Mouse (Mus musculus) lung, postnatal 25 days (tissue): ENCODE data around the gene 1700125H20Rik.
"Not testable (repeated sequence)": the region's sequence is repeated elsewhere in the genome, so short reads cannot be mapped to it uniquely, and the experiment has no call there.

Experiments
- DNase-seq: peaks from one replicate; pipeline ENCODE4 v3.0.0; 2022; ENCODE audit warnings: low spot score

1700125H20Rik gene

DNA sequence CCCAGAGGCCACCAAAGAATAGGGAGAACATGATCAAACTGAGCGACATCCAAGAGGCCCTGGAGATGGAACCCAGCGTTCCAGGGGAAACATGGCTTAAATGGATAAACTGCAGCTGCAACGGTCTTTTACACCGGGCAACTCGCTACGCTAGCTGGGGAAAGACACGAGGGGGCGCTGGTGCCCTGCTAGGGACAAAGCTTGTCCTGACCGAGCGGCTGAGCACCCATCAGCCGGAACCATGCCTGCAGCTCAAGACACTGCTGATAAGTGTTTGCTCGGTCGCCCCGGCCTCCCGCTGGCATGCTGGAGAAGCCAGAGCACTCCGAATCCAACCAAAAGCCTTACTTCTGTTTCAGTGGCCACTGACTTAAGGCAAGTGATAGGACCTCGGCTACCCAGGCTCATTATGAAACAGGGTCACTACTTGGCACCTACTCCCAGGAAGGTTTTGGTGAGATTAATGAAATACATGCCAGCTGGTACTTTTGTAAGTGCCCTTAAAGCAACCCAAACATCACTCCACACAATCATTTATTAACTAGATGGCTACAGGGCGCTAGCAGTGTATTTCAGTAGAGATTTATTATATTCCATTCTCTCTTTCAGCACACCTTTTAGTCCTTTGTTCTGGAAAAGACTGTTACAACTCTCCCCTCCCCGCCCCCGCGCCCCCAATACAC is at the start of gene 1700125H20Rik:
Gene 1700125H20Rik, plus strand, starts transcription at position 347 of the 683 bp plus-strand sequence.
- peak; percentile 92 for DNase-seq

DNA sequence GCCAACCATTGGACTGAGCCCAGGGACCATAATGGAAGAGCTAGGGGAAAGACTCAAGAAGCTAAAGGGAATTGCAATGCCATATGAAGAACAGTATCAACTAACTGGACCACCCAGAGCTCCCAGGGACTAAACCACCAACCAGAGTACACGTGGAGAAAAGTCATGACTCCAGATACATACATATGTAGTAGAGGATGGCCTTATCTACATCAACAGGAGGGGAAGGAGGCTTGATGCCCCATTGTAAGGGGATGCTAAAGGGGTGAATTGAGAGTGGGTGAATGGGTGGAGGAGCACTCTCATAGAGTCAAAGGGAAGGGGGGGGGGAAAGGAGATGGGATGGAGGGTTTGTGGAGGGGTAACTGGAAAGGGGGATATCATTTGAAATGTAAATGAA is 48.1 kb upstream of the 1700125H20Rik start:
- no peak for DNase-seq

DNA sequence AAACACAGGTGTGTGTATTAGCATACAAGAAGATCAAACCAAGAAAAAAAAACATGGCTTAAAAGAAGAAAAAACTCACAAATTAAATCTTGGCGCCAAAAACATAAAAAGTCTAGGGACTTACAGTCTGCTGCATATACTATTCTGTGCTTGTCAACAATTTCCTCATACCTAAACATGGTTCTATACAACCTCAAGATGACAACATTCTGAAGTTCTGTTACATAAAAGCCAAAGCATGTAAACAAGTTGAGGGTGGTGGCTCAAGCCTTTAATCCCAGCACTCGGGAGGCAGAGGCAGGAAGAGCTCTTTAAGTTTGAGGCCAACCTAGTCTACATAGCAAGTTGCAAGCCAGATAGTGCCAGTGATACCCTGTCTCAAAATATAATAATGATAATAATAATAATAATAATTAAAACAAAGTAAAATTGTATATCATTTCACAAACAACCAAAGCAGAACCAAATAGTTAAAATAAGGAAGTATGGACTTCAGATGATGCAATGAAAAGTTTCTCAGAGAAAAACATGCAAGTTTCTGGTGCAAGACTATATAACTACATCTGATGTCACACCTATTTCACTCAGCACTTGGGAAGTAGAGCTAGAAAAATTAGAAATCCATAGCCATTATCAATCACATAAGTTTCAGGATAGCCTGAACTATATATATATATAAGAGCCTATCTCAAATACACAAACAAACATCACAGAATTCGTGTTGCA is 46.8 kb upstream of the 1700125H20Rik start:
- no peak for DNase-seq

DNA sequence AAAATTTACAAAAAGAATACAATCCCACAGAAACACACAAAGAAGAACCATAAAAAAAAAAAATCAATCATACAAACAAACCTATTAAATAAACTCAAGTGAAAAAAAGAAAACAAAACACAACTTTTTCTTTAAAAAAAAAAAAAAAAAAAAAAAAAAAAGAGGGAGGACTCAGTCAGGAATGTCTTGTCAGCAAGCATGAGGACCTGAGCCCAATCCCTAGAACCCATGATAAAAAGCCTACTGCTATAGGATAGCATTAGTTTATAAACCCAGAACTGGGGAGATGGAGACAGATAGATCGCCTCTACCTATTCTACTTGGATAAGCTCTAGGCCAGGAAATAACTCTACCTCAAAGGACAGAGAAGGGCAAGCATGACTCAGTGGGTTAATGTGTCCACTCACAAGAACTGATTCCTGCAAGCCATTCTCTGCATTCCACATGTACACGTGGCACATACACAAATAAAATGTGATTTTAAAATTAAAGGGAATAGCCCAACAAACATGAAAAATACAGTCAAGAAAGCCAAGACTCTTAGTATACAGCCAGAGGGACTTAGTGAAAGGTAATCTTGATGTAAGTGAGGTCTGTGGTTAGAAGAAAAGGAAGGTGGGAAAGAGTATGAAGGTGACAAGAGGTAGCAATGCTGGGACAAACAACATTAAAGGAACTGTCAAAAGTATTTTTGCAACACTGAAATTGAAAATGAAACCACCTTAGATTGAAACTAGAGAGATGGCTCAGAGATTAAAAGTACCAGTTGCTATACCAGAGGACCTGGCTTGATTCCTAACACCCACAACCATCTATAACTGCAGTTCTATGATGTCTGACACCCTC is 43.7 kb upstream of the 1700125H20Rik start:
- no peak for DNase-seq

DNA sequence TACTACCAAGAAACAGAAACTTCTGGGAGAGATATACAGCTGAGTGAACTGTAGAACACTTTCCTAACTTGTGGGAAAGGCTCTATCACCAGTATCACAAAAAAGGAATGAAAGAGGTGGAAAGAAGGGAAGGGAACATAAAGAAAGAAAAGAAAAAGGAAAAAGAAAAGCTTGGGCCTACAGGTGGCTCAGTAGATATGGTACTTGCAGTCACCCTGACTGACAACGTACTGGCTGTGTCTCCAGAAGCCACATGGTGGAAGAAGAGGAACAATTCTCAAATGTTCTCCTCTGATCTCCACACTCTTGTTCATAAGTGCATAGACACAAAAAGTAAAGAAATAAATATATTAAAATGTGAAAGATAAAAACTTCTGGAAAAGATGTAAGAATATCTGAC is 41.3 kb upstream of the 1700125H20Rik start:
- no peak for DNase-seq

DNA sequence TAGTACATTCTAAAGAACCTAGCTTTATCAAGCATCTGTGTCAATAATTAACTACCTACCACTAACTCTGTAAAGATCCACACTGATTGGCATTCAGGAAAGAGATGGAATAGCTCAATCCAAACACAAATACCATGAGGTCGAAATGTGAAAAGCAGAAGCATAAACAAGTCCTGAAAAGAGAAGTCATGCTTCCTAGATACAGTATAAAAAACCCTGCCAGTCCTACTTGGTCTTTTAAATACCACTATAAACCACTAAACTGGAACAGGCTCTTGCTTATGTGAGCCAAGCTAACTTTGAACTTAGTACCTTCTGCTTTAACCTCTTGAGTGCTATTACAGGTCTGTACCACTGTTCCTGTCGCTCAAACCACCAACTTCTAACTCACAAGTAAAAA is 38.7 kb upstream of the 1700125H20Rik start:
- no peak for DNase-seq

DNA sequence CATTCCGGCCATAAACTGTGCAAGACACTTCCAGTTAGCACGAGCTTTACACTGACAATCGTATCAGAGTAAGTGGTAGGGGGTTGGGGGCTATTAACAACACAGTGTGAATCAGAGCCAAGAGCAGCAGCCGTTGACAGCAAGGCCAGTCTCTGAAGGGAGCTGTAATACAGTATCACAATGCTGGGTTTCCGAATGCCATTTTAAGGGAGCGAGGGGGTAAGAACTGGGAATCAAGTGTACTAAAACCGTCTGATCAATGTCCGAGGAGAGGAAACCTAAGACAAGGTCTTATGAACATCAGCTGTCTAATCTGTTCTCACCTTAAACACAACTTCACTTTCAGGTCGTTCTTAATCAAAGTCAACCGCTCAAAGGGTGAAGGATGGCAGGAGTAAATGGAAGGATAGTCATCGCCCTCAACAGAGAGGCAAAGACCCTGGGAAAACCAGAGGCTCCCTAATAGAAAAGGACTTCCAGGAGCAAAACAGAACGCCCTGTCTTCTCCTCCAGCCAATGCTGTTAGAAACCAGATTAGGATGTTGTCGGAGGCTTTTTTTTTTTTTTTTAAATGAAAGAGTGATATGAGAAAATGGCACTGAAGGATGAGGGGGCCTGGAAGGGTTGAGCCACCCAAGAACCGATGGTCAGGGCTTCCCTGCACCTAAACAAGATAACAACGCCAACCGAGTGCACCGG is 31.3 kb upstream of the 1700125H20Rik start:
- no peak for DNase-seq

DNA sequence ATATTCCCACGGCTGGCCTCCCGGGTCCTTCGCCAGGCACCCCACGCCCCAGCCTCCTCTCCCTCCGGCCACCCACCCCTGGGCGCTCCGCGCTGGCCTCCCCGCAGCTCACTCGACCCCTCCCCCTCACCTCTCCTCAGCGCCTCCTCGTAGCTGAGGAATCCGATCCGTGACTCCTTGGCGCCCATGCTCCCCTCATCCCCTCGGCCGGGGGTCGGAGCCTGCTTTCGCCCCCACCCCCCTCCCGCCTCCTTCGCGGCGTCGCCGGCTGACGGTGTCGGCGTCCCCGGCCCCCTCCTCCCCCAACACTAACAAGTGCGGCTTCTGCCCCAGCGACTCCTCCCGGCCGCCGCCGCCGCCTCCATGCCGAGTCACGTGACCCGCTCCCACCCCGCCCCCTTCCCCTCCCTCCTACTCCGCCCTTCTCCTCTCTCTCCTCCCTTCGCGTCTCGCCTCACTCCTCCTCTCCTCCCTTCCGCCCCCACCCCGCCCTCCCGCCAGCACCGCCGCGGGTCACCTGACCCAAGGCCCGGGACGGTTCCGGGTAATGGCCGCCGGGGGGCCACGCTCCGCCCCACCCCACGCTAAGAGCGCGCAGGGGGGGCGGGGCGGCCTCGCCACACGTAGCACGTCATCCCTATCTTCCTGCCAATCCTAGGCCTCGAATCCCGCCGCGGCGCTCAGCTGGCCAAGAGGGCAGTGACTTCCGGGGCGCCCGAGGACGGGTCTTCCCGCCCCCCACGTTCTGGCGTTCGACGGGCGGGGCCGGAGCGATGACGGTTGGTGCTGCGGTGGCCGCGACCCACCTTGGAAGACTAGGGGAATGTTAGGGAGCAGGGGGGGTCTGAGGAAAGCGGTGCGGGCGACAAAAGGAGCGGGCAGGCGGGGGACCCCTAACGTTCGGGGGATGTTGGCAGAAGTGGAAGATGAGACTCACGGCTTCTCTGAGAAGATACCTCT is 30.3 kb upstream of the 1700125H20Rik start, which contains the start of gene Usp32:
Gene Usp32, minus strand, starts transcription at position 581 of the 960 bp plus-strand sequence.
- DNase-seq: peak; percentile 97

DNA sequence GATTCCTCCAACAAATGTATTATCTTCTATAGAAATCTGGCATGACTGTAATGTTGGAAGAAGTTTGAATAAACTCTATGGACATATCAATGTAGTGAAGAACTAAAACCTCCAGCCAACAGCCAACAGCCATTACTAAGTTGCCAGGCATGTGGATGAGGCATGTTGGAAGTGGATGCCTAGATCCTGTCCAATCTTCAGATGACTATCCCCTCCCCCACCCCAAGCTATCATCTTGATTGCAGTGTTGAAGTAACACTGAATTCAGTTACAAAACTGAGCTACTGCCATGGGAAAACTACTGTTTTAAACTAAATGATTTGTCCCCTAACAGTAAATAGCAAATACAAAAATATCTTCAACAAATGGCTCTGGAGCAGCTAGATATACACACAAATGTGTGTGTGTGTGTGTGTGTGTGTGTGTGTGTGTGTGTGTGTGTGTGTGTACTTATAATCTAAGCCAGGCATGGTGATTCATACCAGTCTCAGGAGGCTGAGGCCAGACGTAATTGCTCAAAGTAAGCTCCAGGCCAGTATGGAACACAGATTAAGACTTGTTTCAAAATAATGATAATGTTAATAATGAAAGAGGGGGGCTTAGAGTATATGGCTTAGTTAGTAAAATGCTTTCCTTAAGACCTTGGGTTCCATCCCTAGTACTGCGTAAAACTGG is 17.8 kb upstream of the 1700125H20Rik start:
- DNase-seq: no peak

DNA sequence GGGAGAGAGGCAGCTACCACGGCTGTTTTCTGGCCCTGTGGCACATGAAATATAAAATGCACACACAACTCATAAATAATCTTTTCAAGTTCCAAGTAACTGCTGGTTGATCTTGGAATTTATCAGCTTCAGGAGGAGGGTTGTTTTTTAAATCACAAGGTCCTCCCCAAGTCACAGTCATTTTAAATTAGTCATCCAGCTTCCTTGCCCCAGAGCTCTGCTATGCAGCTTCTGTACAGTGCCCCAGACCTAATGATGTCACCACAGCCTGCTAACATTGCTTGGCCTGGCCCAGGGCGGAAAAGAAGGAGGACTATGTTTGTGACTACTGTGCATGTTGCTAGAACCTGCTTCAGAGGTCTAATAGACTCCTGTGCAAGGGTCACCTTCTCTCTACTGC is 12.9 kb upstream of the 1700125H20Rik start:
- DNase-seq: no peak

DNA sequence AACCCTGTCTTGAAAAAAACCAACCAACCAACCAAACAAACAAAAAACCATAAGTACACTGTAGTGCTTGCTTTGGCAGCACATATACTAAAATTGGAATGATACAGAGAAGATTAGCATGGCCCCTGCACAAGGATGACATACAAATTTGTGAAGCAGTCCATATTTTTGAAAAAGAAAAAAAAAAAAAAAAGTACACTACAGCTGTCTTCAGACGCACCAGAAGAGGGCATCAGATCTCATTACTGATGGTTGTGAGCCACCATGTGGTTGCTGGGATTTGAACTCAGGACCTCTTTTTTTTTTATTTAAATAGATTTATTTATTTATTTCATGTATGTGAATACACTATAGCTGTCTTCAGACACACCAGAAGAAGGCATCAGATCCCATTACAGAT is 7.2 kb upstream of the 1700125H20Rik start:
- not testable (repeated sequence) for DNase-seq

DNA sequence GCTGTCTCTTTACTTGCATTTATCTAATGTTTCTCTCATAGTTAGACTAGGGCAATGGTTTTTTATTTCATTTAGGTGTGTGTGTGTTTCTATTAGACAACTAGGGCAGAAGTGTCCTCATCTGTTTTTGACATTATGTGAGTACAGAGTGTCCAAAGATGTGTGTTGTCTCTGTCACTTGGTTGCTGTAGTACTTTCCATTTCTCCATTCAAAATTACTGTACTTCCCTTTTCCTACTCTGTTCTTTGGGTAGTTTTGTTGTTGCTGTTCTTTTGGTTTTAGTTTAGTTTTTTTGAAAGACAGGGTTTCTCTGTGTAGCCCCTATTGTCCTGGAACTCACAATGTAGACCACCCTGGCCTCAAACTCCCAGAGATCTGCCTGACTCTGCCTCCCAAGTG is 5.8 kb upstream of the 1700125H20Rik start:
- no peak for DNase-seq

DNA sequence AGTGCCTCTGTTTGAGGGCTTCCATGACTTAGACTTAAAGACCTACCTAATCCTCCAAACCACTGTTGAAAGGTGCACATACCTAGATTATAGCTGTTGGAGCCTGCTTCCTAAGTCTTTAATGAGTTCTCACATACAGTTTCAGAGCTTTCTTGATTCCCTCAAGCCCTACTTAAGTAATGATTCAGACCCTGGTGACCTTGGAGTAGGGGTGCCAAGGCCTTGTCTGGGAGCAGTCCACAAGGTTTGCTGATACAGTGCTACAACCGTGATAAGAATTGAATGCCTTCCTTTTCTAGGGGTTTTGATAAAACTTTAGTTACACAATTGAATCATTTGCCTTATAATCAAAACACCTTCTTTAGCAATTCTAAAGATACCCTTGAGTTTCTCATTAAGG is 2.7 kb upstream of the 1700125H20Rik start:
- DNase-seq: no peak

DNA sequence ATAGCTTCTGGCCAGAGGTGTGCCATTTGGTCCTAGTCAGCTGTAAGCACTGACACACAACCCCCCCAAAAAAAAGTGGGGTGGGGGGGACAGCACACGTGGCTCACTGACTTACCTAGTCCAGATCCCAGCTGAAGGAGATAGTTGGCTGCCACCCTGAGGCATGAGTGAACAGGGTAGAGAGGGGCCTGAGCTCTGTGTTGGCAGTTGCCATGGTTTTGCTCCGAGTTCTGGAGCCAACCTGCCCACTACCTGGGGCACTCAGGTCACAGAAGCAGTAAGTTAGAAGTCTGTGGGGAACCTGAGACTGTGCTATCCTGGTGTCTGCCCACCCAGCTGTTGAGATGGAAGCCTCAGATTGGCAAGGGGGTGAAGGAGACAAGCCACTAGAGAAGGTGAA is 629 bp downstream of the 1700125H20Rik start:
- no peak for DNase-seq

DNA sequence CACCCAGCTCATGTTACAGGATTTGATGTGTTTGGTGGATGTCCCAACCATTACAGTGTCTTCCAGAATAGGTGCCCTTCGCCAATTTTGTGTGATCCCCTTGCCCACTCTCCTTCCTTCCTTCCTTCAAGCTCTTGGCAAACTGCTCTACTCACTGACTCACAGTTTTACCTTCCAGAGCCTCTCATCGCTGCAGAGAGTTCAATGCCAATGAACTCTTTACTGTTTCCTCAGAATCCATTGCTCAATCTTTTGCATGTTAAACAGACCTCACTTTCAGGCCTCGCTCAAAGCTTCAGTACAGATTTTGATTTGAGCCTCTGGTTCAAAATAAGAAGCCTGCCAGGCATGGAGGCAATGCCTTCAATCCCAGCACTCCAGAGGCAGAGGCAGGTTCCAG is 5.7 kb downstream of the 1700125H20Rik start:
- no peak for DNase-seq

DNA sequence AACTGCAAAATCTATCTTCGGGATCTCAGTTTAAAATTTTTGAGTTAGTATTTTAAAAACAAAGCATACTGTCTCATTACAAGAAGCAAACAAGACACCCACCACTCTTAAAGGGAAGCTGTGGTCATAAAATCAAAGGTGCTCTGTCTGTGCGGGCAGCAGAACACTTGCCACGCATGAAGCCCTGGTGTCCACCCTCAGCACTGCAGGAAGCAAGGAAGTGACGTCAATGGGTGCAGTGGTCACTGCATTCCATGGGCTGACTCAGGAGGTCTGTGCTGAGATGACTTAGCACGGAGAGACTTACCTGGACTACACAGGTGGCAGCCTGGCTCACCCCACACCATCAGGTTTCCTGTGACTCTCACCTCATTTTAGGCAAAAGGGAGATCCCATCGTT is 7.6 kb downstream of the 1700125H20Rik start:
- no peak for DNase-seq

DNA sequence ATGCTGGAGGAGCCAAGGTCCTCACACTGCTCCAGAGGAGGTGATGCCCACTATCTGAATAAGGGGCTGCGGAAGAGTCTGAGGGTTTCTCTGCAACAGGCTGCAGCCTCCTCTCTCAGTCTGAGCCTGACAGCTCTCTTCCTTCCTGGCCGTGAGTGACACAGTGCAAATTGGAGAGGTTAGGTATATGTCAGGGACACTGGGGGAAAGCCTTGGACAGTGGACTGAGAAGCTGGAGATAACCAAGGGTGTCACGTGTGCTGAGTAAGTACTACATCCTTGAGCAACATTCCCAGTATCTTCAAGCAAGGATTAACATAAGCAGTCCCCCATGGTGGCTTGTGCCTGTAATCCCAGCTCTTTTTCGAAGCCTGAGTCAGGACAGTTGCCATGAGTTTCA is 8.2 kb downstream of the 1700125H20Rik start:
- DNase-seq: no peak

DNA sequence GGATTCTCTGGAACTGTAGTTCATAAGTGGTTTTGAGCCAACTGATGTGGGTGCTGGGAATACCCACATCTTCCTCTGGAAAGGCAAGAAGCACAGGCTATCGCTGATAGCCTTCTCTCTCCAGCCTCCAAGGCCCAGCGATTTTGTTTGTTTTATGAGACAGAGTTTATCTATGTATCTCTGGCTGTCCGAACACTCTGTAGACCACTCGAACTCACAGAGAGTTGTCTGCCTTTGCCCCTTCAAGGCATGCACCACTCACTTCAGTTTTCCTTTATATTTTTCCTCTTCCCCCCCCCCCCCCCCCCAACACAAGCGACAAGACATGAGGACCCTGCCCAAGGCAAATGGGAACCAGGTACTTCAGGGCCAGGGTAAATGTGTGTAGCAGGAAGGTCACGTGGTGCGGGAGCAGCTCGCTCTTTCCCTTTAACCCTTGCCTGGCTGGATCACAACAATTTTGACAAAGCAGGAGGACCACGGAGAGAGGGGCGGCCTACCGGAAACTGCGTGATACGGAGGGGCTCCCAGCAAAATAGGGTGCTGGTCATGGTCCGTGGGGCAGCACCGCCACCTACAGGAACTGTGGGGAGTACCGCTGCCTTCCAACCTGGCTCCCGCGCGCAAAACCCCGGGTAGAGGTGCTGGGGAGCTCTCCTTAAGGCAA is 12.5 kb downstream of the 1700125H20Rik start:
- peak; percentile 56 for DNase-seq

DNA sequence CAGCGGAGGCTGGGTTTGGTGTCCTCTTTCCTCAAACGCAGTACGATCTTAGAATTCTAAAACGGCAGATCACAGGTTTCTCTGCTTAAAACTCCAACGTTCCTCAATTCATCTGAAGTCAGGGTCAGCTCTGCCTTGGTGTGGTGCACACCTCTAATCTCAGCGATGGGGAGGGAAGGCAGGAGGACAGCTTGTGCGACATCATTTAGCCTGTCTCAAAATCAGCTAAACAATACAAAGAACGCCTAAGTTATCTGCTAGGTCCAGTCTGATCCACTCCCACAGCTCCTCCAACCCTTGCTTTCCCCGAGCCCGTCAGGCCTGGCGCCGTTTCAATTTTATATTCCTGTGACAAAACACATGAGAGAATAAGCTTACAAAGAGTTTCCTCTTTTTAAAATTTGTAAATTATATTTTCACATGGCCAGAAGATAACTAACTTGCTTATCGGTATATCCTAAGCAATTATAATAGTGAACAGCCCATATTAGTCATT is 13.1 kb downstream of the 1700125H20Rik start:
- no peak for DNase-seq

DNA sequence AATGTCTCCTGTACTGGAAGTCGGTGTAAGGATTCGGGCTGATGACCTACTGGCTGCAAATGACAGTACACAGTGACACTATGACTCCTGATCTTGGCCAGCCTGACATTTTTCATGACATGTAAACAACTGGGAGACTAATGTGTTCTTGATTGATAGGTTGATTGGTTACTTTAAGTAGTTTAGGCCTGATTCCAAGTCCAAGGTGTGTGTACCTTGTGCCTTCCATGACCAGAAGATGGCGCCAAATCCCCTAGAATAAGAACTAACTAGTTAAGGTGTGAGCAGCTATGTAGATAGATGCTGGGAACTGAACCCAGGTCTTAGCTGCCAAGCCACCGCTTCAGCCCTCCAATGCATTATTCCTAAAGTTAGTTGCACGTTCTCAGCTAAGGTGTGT is 13.9 kb downstream of the 1700125H20Rik start:
- peak; percentile 63 for DNase-seq
